Mouse (Mus musculus) cortical plate, adult 2 months (tissue): ENCODE results near the gene Hist1h2ab.

Source experiments
- CTCF ChIP-seq: fragments of 200-500 bp; IDR thresholded peaks from 2 replicates; pipeline ENCODE4 v1.5.1; 2011; ENCODE audit warnings: mild to moderate bottlenecking, control low read depth, low read length; ENCODE audit not compliant: insufficient read depth; ENCODE audit errors: extremely low read depth
- POLR2A ChIP-seq: fragments of 200-500 bp; IDR thresholded peaks from 2 replicates; pipeline ENCODE4 v1.6.1; 2011; ENCODE audit warnings: mild to moderate bottlenecking, low read length, control low read depth; ENCODE audit not compliant: insufficient read depth; ENCODE audit errors: extremely low read depth

- TF ChIP-seq CTCF = no peak
- TF ChIP-seq POLR2A = no peak
Measured at GRCm38 (mm10) chr13:23768834-23769397, 18.0 kb downstream of the Hist1h2ab start.
